In genomic region chr19:22775191-22775695, GRCm38 (mm10) we compare ENCODE assay signal across 13 mouse cellular contexts.
DNase-seq lines count a peak whose midpoint lies in the region.
"Had no signal": no experiment of that assay in that cellular context is flagged by ENCODE, and none has a peak within 500 bp of the region (broad histone marks: within the 10 kb centered on the region; RNA-seq: fewer than 3 reads in every experiment).

No protein-coding gene starts in this region.

- peak; percentile 19 to 33 for DNase-seq in cerebellum, adult 18-20 months
- DNase-seq in cerebellum, adult 8-10 months: no peak
- peak; percentile 54 for DNase-seq in cerebellum, adult 9-10 months
- no peak for DNase-seq in cerebellum, adult 11 months
- DNase-seq in cerebellum, postnatal 10 days: peak; percentile 7 to 34
- DNase-seq in cerebellum, postnatal 4 days (ENCODE audit: low spot score in 2 of 2): no peak
- no peak for DNase-seq in frontal cortex, adult 2 months (ENCODE audit: extremely low spot score in 1 of 2, low spot score in 1 of 2)
- DNase-seq: adrenal gland, adult 2 months; adrenal gland, postnatal 10 days; adrenal gland, postnatal 25 days; forebrain, postnatal 0 days; gastrocnemius, adult 2 months; gastrocnemius, postnatal 10 days had no signal

Comparison
In these comparisons a context has a peak if more than half of its experiments do, and no peak if none do; other contexts are left out.
1. DNase-seq: peak in cerebellum, adult 18-20 months (2 of 2), cerebellum, adult 9-10 months (single experiment) and cerebellum, postnatal 10 days (2 of 2); none in cerebellum, adult 8-10 months (single experiment), cerebellum, adult 11 months (single experiment), cerebellum, postnatal 4 days (0 of 2) and frontal cortex, adult 2 months (0 of 2).